Mouse (Mus musculus) lung, adult 2 months (tissue): ENCODE results near the gene Grk5.

Experiments used
- CTCF ChIP-seq: fragments of 200-500 bp; IDR thresholded peaks from 2 replicates; pipeline ENCODE4 v1.5.1; 2011; ENCODE audit warnings: mild to moderate bottlenecking, low read length, control low read depth; ENCODE audit not compliant: insufficient read depth
- POLR2A ChIP-seq: fragments of 200-500 bp; IDR thresholded peaks from 2 replicates; pipeline ENCODE4 v1.6.1; 2011; ENCODE audit warnings: low read depth, mild to moderate bottlenecking, control low read depth, low read length, borderline replicate concordance; ENCODE audit errors: extremely low read depth

GRCm38 (mm10) chr19:60870489-60870888 lies 19.1 kb upstream of the Grk5 start:
- no peak for TF ChIP-seq POLR2A
- no peak for TF ChIP-seq CTCF
